Mouse (Mus musculus) kidney, postnatal 0 days (tissue): ENCODE results near the gene Gm49361. TPM values are rescaled to one million over a fixed set of nuclear protein-coding genes. Genes with fewer than 3 reads are reported as not detected.

ENCODE experiments used
- ATAC-seq: fragments of 200-750 bp; cut with Nextera tagmentation; replicated peaks from 2 replicates; pipeline ENCODE4 v1.8.0; 2017; ENCODE audit warnings: low read depth, moderate number of reproducible peaks, moderate TSS enrichment, moderate library complexity; ENCODE audit not compliant: low FRiP score
- DNase-seq: peaks from one replicate; pipeline ENCODE4 v3.0.0-alpha.2; 2016; ENCODE audit warnings: low spot score
- H3K27ac ChIP-seq: fragments of 300-500 bp; sonication (generic); 2 replicates; pipeline ENCODE4 v1.5.1; 2014; ENCODE audit warnings: mild to moderate bottlenecking
- H3K27me3 ChIP-seq: fragments of 300-500 bp; sonication (generic); 2 replicates; pipeline ENCODE4 v1.6.1; 2014; ENCODE audit warnings: low read length, mixed read lengths; ENCODE audit not compliant: insufficient read depth
- H3K36me3 ChIP-seq: fragments of 300-500 bp; sonication (generic); 2 replicates; pipeline ENCODE4 v1.6.1; 2014; ENCODE audit warnings: low read length, mixed read lengths; ENCODE audit not compliant: insufficient read depth
- H3K4me1 ChIP-seq: fragments of 300-500 bp; sonication (generic); replicated peaks from 2 replicates; pipeline ENCODE4 v1.6.1; 2014; ENCODE audit warnings: antibody characterized with exemption, low read length, mixed read lengths; ENCODE audit not compliant: insufficient read depth
- H3K4me2 ChIP-seq: fragments of 300-500 bp; sonication (generic); 2 replicates; pipeline ENCODE4 v1.6.1; 2014; ENCODE audit warnings: mild to moderate bottlenecking, low read length, moderate library complexity, mixed read lengths
- H3K4me3 ChIP-seq: fragments of 300-500 bp; sonication (generic); replicated peaks from 2 replicates; pipeline ENCODE4 v1.5.1; 2014; ENCODE audit warnings: low read depth, low read length
- H3K9ac ChIP-seq: fragments of 300-500 bp; sonication (generic); 2 replicates; pipeline ENCODE4 v1.6.1; 2014; ENCODE audit warnings: low read depth, low read length
- H3K9me3 ChIP-seq: fragments of 300-500 bp; sonication (generic); replicated peaks from 2 replicates; pipeline ENCODE4 v1.6.1; 2016; ENCODE audit warnings: low read length, inconsistent platforms, mixed read lengths
- CTCF ChIP-seq: IDR thresholded peaks from 2 replicates; pipeline ENCODE4 v1.5.1; 2016; ENCODE audit warnings: antibody characterized with exemption, low read depth, mild to moderate bottlenecking, moderate library complexity
- WGBS: fragments of 180-500 bp; shearing (Covaris S2); extraction: QIAGEN DNeasy Blood & Tissue Kit; methylation state at CpG from one replicate; pipeline ENCODE4 v1.1.7; 2014; 5-methylcytosine and 5-hydroxymethylcytosine counted together
- polyA plus RNA-seq: library from polyadenylated mRNA; unstranded; fragments of >200 nt; fragmentation: Nextera tagmentation; extraction: Ambion mirVana; gene quantifications from 2 replicates; pipeline ENCODE4 v1.2.1, GENCODE M21; 2015

Gm49361 gene
- polyA plus RNA-seq, 1 experiment from 2014 or later = not detected

- H3K4me2 ChIP-seq = no peak overlapping the region
- no peaks in the 10 kb centered on the region for H3K9me3 ChIP-seq
- 83% methylated on average over 4 of the region's 4 CpGs for WGBS
- TF ChIP-seq CTCF = no peak
- no peak for ATAC-seq
- 0 out of 2 replicates have a peak, but pooled peaks cover 10% of the 10 kb centered on the region for H3K36me3 ChIP-seq
- no peak for DNase-seq
- no peaks in the 10 kb centered on the region for H3K4me1 ChIP-seq
- H3K27ac ChIP-seq = no peak overlapping the region
- H3K4me3 ChIP-seq = no peak overlapping the region
- H3K27me3 ChIP-seq = no peaks in the 10 kb centered on the region
- H3K9ac ChIP-seq = no peak overlapping the region
Observed at GRCm38 (mm10) chr14:57718245-57718644, 27.7 kb downstream of the Gm49361 start.

GRCm38 (mm10) chr14:57716601-57717245 lies 29.2 kb downstream of the Gm49361 start:
- Histone ChIP-seq H3K4me1 (no peaks in the 10 kb centered on the region), H3K27me3 (no peaks in the 10 kb centered on the region), H3K9me3 (no peaks in the 10 kb centered on the region), H3K4me2 (no peak overlapping the region), H3K4me3 (no peak overlapping the region), H3K36me3 (0 out of 2 replicates have a peak, but pooled peaks cover 10% of the 10 kb centered on the region), H3K27ac (no peak overlapping the region), H3K9ac (no peak overlapping the region)
- TF ChIP-seq CTCF = no peak
- DNase-seq (no peak), ATAC-seq (no peak)
- WGBS = 86% methylated on average over 4 of the region's 4 CpGs

- no peak overlapping the region for H3K9ac ChIP-seq
- H3K27ac ChIP-seq = no peak overlapping the region
- 0 out of 2 replicates have a peak, but pooled peaks cover 4% of the 10 kb centered on the region for H3K36me3 ChIP-seq
- H3K4me3 ChIP-seq = no peak overlapping the region
- no peaks in the 10 kb centered on the region for H3K9me3 ChIP-seq
- no peaks in the 10 kb centered on the region for H3K27me3 ChIP-seq
- no peak overlapping the region for H3K4me2 ChIP-seq
- TF ChIP-seq CTCF = no peak
- 92% methylated on average over 1 of the region's 1 CpGs for WGBS
- no peak for ATAC-seq
- peaks cover 7% of the 10 kb centered on the region; the same call in 1 of the 2 replicates for H3K4me1 ChIP-seq
- DNase-seq = no peak
Observed at GRCm38 (mm10) chr14:57712884-57713283, 33.0 kb downstream of the Gm49361 start.

- ATAC-seq = no peak
- no peak overlapping the region for H3K27ac ChIP-seq
- WGBS = 72% methylated on average over 6 of the region's 6 CpGs
Observed at GRCm38 (mm10) chr14:57711059-57711458, 34.8 kb downstream of the Gm49361 start.

GRCm38 (mm10) chr14:57709171-57709570 lies 36.7 kb downstream of the Gm49361 start:
- Histone ChIP-seq H3K27ac (peak overlapping the region; percentile 62), H3K4me3 (no peak overlapping the region), H3K36me3 (0 out of 2 replicates have a peak, but pooled peaks cover 8% of the 10 kb centered on the region), H3K27me3 (no peaks in the 10 kb centered on the region), H3K4me1 (peaks cover 21% of the 10 kb centered on the region), H3K9ac (no peak overlapping the region), H3K9me3 (no peaks in the 10 kb centered on the region), H3K4me2 (no peak overlapping the region)
- DNase-seq (peak; percentile 58), ATAC-seq (0 out of 2 replicates have a peak, but pooled peaks have one; percentile 36)
- WGBS = 70% methylated on average over 10 of the region's 10 CpGs
- TF ChIP-seq CTCF = no peak

More at GRCm38 (mm10) chr14:57711059-57711458, 34.8 kb downstream of the Gm49361 start:
- no peak overlapping the region for H3K4me2 ChIP-seq
- H3K9ac ChIP-seq = no peak overlapping the region
- no peak overlapping the region for H3K4me3 ChIP-seq
- no peaks in the 10 kb centered on the region for H3K36me3 ChIP-seq
- peaks cover 21% of the 10 kb centered on the region for H3K4me1 ChIP-seq
- H3K27me3 ChIP-seq = no peaks in the 10 kb centered on the region
- TF ChIP-seq CTCF = no peak
- no peaks in the 10 kb centered on the region for H3K9me3 ChIP-seq
- DNase-seq = no peak

GRCm38 (mm10) chr14:57708580-57708979 lies 37.3 kb downstream of the Gm49361 start:
- no peak overlapping the region for H3K9ac ChIP-seq
- no peak overlapping the region for H3K4me3 ChIP-seq
- H3K27ac ChIP-seq = peak overlapping the region; percentile 62; the same call in 1 of the 2 replicates
- H3K4me1 ChIP-seq = peaks cover 21% of the 10 kb centered on the region
- no peaks in the 10 kb centered on the region for H3K27me3 ChIP-seq
- H3K9me3 ChIP-seq = no peaks in the 10 kb centered on the region
- peak; percentile 42 for DNase-seq
- H3K36me3 ChIP-seq = peaks cover 11% of the 10 kb centered on the region; the same call in 1 of the 2 replicates
- TF ChIP-seq CTCF = no peak
- WGBS = 72% methylated on average over 7 of the region's 7 CpGs
- ATAC-seq = no peak
- no peak overlapping the region for H3K4me2 ChIP-seq
